In the genomic region with DNA sequence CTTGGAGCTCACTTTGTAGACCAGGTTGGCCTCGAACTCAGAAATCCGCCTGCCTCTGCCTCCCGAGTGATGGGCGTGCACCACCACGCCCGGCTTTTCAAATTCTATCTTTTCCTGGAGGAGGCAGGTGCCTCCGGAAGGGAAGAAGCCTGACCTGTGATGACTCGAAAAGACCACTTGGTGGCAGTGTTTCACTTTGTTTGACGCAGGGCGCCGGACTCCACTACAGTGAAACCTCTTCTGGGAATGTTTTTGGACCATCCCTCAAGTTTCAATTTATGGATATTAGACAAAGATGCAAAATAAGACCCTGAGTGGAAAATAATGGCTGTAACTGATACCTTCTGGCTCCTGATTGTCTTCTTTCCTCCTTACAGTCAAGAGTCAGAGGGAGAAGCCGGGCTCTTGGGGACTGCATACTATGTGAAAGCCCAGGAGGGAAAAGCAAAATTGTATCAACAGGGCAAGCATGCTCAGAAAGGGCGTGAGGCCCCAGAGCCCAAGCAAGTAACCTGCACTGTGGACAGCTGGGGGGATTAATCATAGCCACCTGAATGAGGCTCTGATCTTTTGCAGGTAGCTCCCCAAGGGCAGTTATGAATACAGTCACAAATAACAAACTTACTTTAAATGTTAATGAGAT, we compare ENCODE assay signal across 8 mouse cellular contexts. TPM values are rescaled to one million over a fixed set of nuclear protein-coding genes. Genes with fewer than 3 reads are reported as not detected.
A peak's percentile ranks its signal among the peaks of the same experiment; 100 is the strongest.
DNase-seq lines count a peak whose midpoint lies in the region; ATAC-seq lines count a peak whose summit lies in the region.

No protein-coding gene starts in this region.

- 14% methylated on average over 13 of the region's 13 CpGs for WGBS in kidney, embryonic 14.5 days
- 14% methylated on average over 13 of the region's 13 CpGs for WGBS in hindbrain, embryonic 15.5 days
- WGBS in neural tube, embryonic 11.5 days, result 21% methylated on average over 13 of the region's 13 CpGs

- no peak overlapping the region for H3K9ac ChIP-seq in kidney, embryonic 14.5 days (ENCODE audit: low read depth, low read length)
- H3K9ac ChIP-seq in hindbrain, embryonic 15.5 days, result no peak overlapping the region
- no peak overlapping the region for H3K9ac ChIP-seq in neural tube, embryonic 11.5 days (ENCODE audit: low read length)

- no peaks in the 10 kb centered on the region for H3K4me1 ChIP-seq in kidney, embryonic 14.5 days (ENCODE audit: control insufficient read depth, insufficient read depth, low read length)
- H3K4me1 ChIP-seq in hindbrain, embryonic 15.5 days (replicated peaks), result peaks cover 8% of the 10 kb centered on the region; the same call in 1 of the 2 replicates
- no peaks in the 10 kb centered on the region for H3K4me1 ChIP-seq in neural tube, embryonic 11.5 days (ENCODE audit: control insufficient read depth, insufficient read depth, low read length)

- no peaks in the 10 kb centered on the region for H3K9me3 ChIP-seq in kidney, embryonic 14.5 days (ENCODE audit: control insufficient read depth, low read length)
- no peaks in the 10 kb centered on the region for H3K9me3 ChIP-seq in hindbrain, embryonic 15.5 days
- no peaks in the 10 kb centered on the region for H3K9me3 ChIP-seq in neural tube, embryonic 11.5 days (ENCODE audit: control insufficient read depth, low read length)

- H3K4me3 ChIP-seq in kidney, embryonic 14.5 days (ENCODE audit: low read length), result no peak overlapping the region
- no peak overlapping the region for H3K4me3 ChIP-seq in hindbrain, embryonic 15.5 days
- no peak overlapping the region for H3K4me3 ChIP-seq in neural tube, embryonic 11.5 days (ENCODE audit: low read depth, low read length)

- no peak for ATAC-seq in kidney, embryonic 14.5 days (ENCODE audit: low FRiP score, low TSS enrichment)
- peak; percentile 49; the same call in 1 of the 2 replicates for ATAC-seq in hindbrain, embryonic 15.5 days (ENCODE audit: low FRiP score, low read depth)
- ATAC-seq in neural tube, embryonic 11.5 days (ENCODE audit: insufficient read depth, low FRiP score, low TSS enrichment), result no peak

- DNase-seq in kidney, adult 11 months, result peak; percentile 19
- peak; percentile 64 for DNase-seq in adrenal gland, postnatal 10 days
- peak; percentile 87 for DNase-seq in embryo, embryonic 11 days
- DNase-seq in left cerebral cortex, postnatal 14 days (ENCODE audit: low spot score in 2 of 2), result peak; percentile 72 to 83
- peak; percentile 72 for DNase-seq in neural tube, embryonic 11.5 days (ENCODE audit: low spot score)
- peak; percentile 28 to 66 for DNase-seq in urinary bladder, postnatal 4 days (ENCODE audit: low spot score in 2 of 2)

- H3K27me3 ChIP-seq in kidney, embryonic 14.5 days (ENCODE audit: control insufficient read depth, insufficient read depth, low read length), result peaks cover 14% of the 10 kb centered on the region
- H3K27me3 ChIP-seq in hindbrain, embryonic 15.5 days, result peaks cover 2% of the 10 kb centered on the region; the same call in 1 of the 2 replicates
- H3K27me3 ChIP-seq in neural tube, embryonic 11.5 days (ENCODE audit: control insufficient read depth, insufficient read depth, low read length), result no peaks in the 10 kb centered on the region

- H3K4me2 ChIP-seq in kidney, embryonic 14.5 days (replicated peaks; ENCODE audit: low read depth, low read length), result no peak overlapping the region
- H3K4me2 ChIP-seq in hindbrain, embryonic 15.5 days, result no peak overlapping the region
- no peak overlapping the region for H3K4me2 ChIP-seq in neural tube, embryonic 11.5 days (ENCODE audit: low read depth)

- H3K27ac ChIP-seq in kidney, embryonic 14.5 days (ENCODE audit: low read depth, low read length), result no peak overlapping the region
- H3K27ac ChIP-seq in hindbrain, embryonic 15.5 days (replicated peaks), result no peak overlapping the region
- H3K27ac ChIP-seq in neural tube, embryonic 11.5 days (ENCODE audit: low read depth, low read length), result no peak overlapping the region

- H3K36me3 ChIP-seq in kidney, embryonic 14.5 days (ENCODE audit: control insufficient read depth, insufficient read depth, low read length), result no peaks in the 10 kb centered on the region
- H3K36me3 ChIP-seq in hindbrain, embryonic 15.5 days, result no peaks in the 10 kb centered on the region
- H3K36me3 ChIP-seq in neural tube, embryonic 11.5 days (ENCODE audit: control insufficient read depth, insufficient read depth, low read length), result no peaks in the 10 kb centered on the region

- intact Hi-C loops in left cerebral cortex, postnatal 14 days (cut with DNase I), result loop anchor here (2.0 to 10.0 kb wide), 6 partner anchors 435 to 1827 kb away; no protein-coding TSS in a partner anchor

RNA-seq across cellular contexts. Expression of a gene that starts 26.8 kb away (rescaled TPM):
- polyA plus RNA-seq in kidney, embryonic 14.5 days (2014; fragmentation: Nextera tagmentation; extraction: Ambion mirVana), result 0.08 TPM in 1 of 2 replicates, not detected in the other
- total RNA-seq in adrenal gland, postnatal 10 days (2021), result not detected
- 0.12 and 0.22 TPM in 2 replicates for polyA plus RNA-seq in hindbrain, embryonic 15.5 days (2015; fragmentation: Nextera tagmentation; extraction: Ambion mirVana)
- total RNA-seq in left cerebral cortex, postnatal 14 days (2021), result under 1 TPM; 0.15 to 0.21 TPM
- polyA plus RNA-seq in neural tube, embryonic 11.5 days (2014; fragmentation: Nextera tagmentation; extraction: Ambion mirVana), result not detected in 2 replicates

Comparison
In these comparisons a context has a peak if more than half of its experiments do, and no peak if none do; other contexts are left out.
1. DNase-seq: peak in every context shown above with its lines; median percentile 87 in embryo, embryonic 11 days; 78 in left cerebral cortex, postnatal 14 days; 72 in neural tube, embryonic 11.5 days; 64 in adrenal gland, postnatal 10 days; 47 in urinary bladder, postnatal 4 days; 19 in kidney, adult 11 months.